In genomic region chr10:128803361-128803760, GRCm38 (mm10) we compare ENCODE assay signal across 8 mouse cellular contexts. TPM values are rescaled to one million over a fixed set of nuclear protein-coding genes. Genes with fewer than 3 reads are reported as not detected.
DNase-seq lines count a peak whose midpoint lies in the region; ATAC-seq lines count a peak whose summit lies in the region.

No protein-coding gene starts in this region.

- no peaks in the 10 kb centered on the region for H3K27me3 ChIP-seq in kidney, embryonic 14.5 days (ENCODE audit: control insufficient read depth, insufficient read depth, low read length)
- H3K27me3 ChIP-seq in hindbrain, embryonic 16.5 days (replicated peaks; ENCODE audit: control insufficient read depth, insufficient read depth, low read length) = no peaks in the 10 kb centered on the region
- no peaks in the 10 kb centered on the region for H3K27me3 ChIP-seq in midbrain, embryonic 16.5 days (ENCODE audit: control insufficient read depth, insufficient read depth, low read depth, low read length)

- no peak for ATAC-seq in kidney, embryonic 14.5 days (ENCODE audit: low FRiP score, low TSS enrichment)
- ATAC-seq in hindbrain, embryonic 16.5 days = no peak
- ATAC-seq in midbrain, embryonic 16.5 days = no peak

- no peak for DNase-seq in kidney, postnatal 25 days
- no peak for DNase-seq in spleen, postnatal 36 days (ENCODE audit: low spot score in 2 of 2)
- DNase-seq in spleen, postnatal 10 days (ENCODE audit: low spot score in 2 of 2) = no peak
- no peak for DNase-seq in gastrocnemius, postnatal 10 days

- H3K4me3 ChIP-seq in kidney, embryonic 14.5 days (ENCODE audit: low read length) = peak overlapping the region; percentile 85
- peak overlapping the region; percentile 92 for H3K4me3 ChIP-seq in brown adipose tissue, adult 24 weeks (ENCODE audit: insufficient read depth, low read depth, low read length)
- peak overlapping the region; percentile 58 for H3K4me3 ChIP-seq in hindbrain, embryonic 16.5 days (ENCODE audit: low read length)
- peak overlapping the region; percentile 74 for H3K4me3 ChIP-seq in midbrain, embryonic 16.5 days (ENCODE audit: low read depth, low read length)

- peak overlapping the region; percentile 72 for H3K4me2 ChIP-seq in kidney, embryonic 14.5 days (replicated peaks; ENCODE audit: low read depth, low read length)
- peak overlapping the region; percentile 90 for H3K4me2 ChIP-seq in hindbrain, embryonic 16.5 days (ENCODE audit: low read length)
- H3K4me2 ChIP-seq in midbrain, embryonic 16.5 days (ENCODE audit: low read length) = peak overlapping the region; percentile 59

- H3K9ac ChIP-seq in kidney, embryonic 14.5 days (ENCODE audit: low read depth, low read length) = peak overlapping the region; percentile 83
- H3K9ac ChIP-seq in hindbrain, embryonic 16.5 days (ENCODE audit: low read depth, low read length) = peak overlapping the region; percentile 77
- peak overlapping the region; percentile 88 for H3K9ac ChIP-seq in midbrain, embryonic 16.5 days (ENCODE audit: low read depth, low read length)

- WGBS in kidney, embryonic 14.5 days = 7% methylated on average over 6 of the region's 6 CpGs
- 19% methylated on average over 6 of the region's 6 CpGs for WGBS in hindbrain, embryonic 16.5 days
- WGBS in midbrain, embryonic 16.5 days = 18% methylated on average over 6 of the region's 6 CpGs

- H3K9me3 ChIP-seq in kidney, embryonic 14.5 days (ENCODE audit: control insufficient read depth, low read length) = no peaks in the 10 kb centered on the region
- H3K9me3 ChIP-seq in hindbrain, embryonic 16.5 days (ENCODE audit: control insufficient read depth, low read length) = no peaks in the 10 kb centered on the region
- H3K9me3 ChIP-seq in midbrain, embryonic 16.5 days (replicated peaks; ENCODE audit: control insufficient read depth, low read length, poor library complexity, severe bottlenecking) = no peaks in the 10 kb centered on the region

- peaks cover 21% of the 10 kb centered on the region; the same call in 1 of the 2 replicates for H3K36me3 ChIP-seq in kidney, embryonic 14.5 days (ENCODE audit: control insufficient read depth, insufficient read depth, low read length)
- peaks cover 6% of the 10 kb centered on the region; the same call in 1 of the 2 replicates for H3K36me3 ChIP-seq in hindbrain, embryonic 16.5 days (ENCODE audit: control insufficient read depth, insufficient read depth, low read length)
- H3K36me3 ChIP-seq in midbrain, embryonic 16.5 days (ENCODE audit: control insufficient read depth, insufficient read depth, low read length) = peaks cover 5% of the 10 kb centered on the region; the same call in 1 of the 2 replicates

- peak overlapping the region; percentile 98; the same call in 1 of the 2 replicates for H3K27ac ChIP-seq in kidney, embryonic 14.5 days (ENCODE audit: low read depth, low read length)
- H3K27ac ChIP-seq in brown adipose tissue, adult 24 weeks (replicated peaks; ENCODE audit: low read depth, low read length) = peak overlapping the region; percentile 91
- peak overlapping the region; percentile 94 for H3K27ac ChIP-seq in hindbrain, embryonic 16.5 days (ENCODE audit: low read depth, low read length)
- H3K27ac ChIP-seq in midbrain, embryonic 16.5 days (ENCODE audit: low read length) = peak overlapping the region; percentile 97

- peaks cover 31% of the 10 kb centered on the region for H3K4me1 ChIP-seq in kidney, embryonic 14.5 days (ENCODE audit: control insufficient read depth, insufficient read depth, low read length)
- H3K4me1 ChIP-seq in brown adipose tissue, adult 24 weeks (ENCODE audit: control insufficient read depth, insufficient read depth, insufficient read length, low read length) = peaks cover 10% of the 10 kb centered on the region
- peaks cover 31% of the 10 kb centered on the region for H3K4me1 ChIP-seq in hindbrain, embryonic 16.5 days (ENCODE audit: control insufficient read depth, insufficient read depth, low read depth, low read length)
- peaks cover 36% of the 10 kb centered on the region for H3K4me1 ChIP-seq in midbrain, embryonic 16.5 days (ENCODE audit: control insufficient read depth, insufficient read depth, low read length)

RNA-seq across cellular contexts. Expression of gene Dnajc14, which starts 0.5 kb away (rescaled TPM):
- 25.8 and 36.9 TPM in 2 replicates for polyA plus RNA-seq in kidney, embryonic 14.5 days (2014; fragmentation: Nextera tagmentation; extraction: Ambion mirVana)
- polyA plus RNA-seq in brown adipose tissue, adult 24 weeks (2012; ENCODE audit: insufficient read depth, insufficient read length, missing spikeins) = 29.6 and 38.8 TPM in 2 replicates
- 49.6 and 53.2 TPM in 2 replicates for polyA plus RNA-seq in hindbrain, embryonic 16.5 days (2015; fragmentation: Nextera tagmentation; extraction: Ambion mirVana)
- 54.2 and 59.5 TPM in 2 replicates for polyA plus RNA-seq in midbrain, embryonic 16.5 days (2015; fragmentation: Nextera tagmentation; extraction: Ambion mirVana)
- total RNA-seq in gastrocnemius, postnatal 10 days (2021) = 10 to 100 TPM; 28.9 to 34.6 TPM

RNA-seq across cellular contexts. Expression of gene Tmem198b, which starts 0.8 kb away (rescaled TPM):
- 14.6 and 15.9 TPM in 2 replicates for polyA plus RNA-seq in kidney, embryonic 14.5 days (2014; fragmentation: Nextera tagmentation; extraction: Ambion mirVana)
- 3.5 and 5.2 TPM in 2 replicates for polyA plus RNA-seq in brown adipose tissue, adult 24 weeks (2012; ENCODE audit: insufficient read depth, insufficient read length, missing spikeins)
- 19.6 and 20.4 TPM in 2 replicates for polyA plus RNA-seq in hindbrain, embryonic 16.5 days (2015; fragmentation: Nextera tagmentation; extraction: Ambion mirVana)
- 14.8 and 16.1 TPM in 2 replicates for polyA plus RNA-seq in midbrain, embryonic 16.5 days (2015; fragmentation: Nextera tagmentation; extraction: Ambion mirVana)
- total RNA-seq in gastrocnemius, postnatal 10 days (2021) = 10 to 100 TPM in 1 of 2 experiments, 1 to 10 TPM in 1; 7.4 to 10.8 TPM

RNA-seq across cellular contexts. Expression of gene Mmp19, which starts 12.7 kb away (rescaled TPM):
- polyA plus RNA-seq in kidney, embryonic 14.5 days (2014; fragmentation: Nextera tagmentation; extraction: Ambion mirVana) = 0.24 and 0.60 TPM in 2 replicates
- polyA plus RNA-seq in brown adipose tissue, adult 24 weeks (2012; ENCODE audit: insufficient read depth, insufficient read length, missing spikeins) = 34.9 and 38.0 TPM in 2 replicates
- polyA plus RNA-seq in hindbrain, embryonic 16.5 days (2015; fragmentation: Nextera tagmentation; extraction: Ambion mirVana) = 0.45 and 0.74 TPM in 2 replicates
- 0.51 and 0.88 TPM in 2 replicates for polyA plus RNA-seq in midbrain, embryonic 16.5 days (2015; fragmentation: Nextera tagmentation; extraction: Ambion mirVana)
- total RNA-seq in gastrocnemius, postnatal 10 days (2021) = 1 to 10 TPM; 2.8 to 3.8 TPM

RNA-seq across cellular contexts. Expression of gene Sarnp, which starts 13.8 kb away (rescaled TPM):
- polyA plus RNA-seq in kidney, embryonic 14.5 days (2014; fragmentation: Nextera tagmentation; extraction: Ambion mirVana) = 219 and 284 TPM in 2 replicates
- polyA plus RNA-seq in brown adipose tissue, adult 24 weeks (2012; ENCODE audit: insufficient read depth, insufficient read length, missing spikeins) = 66.7 and 88.6 TPM in 2 replicates
- polyA plus RNA-seq in hindbrain, embryonic 16.5 days (2015; fragmentation: Nextera tagmentation; extraction: Ambion mirVana) = 137 and 142 TPM in 2 replicates
- 143 and 152 TPM in 2 replicates for polyA plus RNA-seq in midbrain, embryonic 16.5 days (2015; fragmentation: Nextera tagmentation; extraction: Ambion mirVana)
- total RNA-seq in gastrocnemius, postnatal 10 days (2021) = 10 to 100 TPM; 45.3 to 45.4 TPM

RNA-seq across cellular contexts. Expression of gene Ormdl2, which starts 18.1 kb away (rescaled TPM):
- polyA plus RNA-seq in kidney, embryonic 14.5 days (2014; fragmentation: Nextera tagmentation; extraction: Ambion mirVana) = 86.6 and 106 TPM in 2 replicates
- polyA plus RNA-seq in brown adipose tissue, adult 24 weeks (2012; ENCODE audit: insufficient read depth, insufficient read length, missing spikeins) = 36.4 and 37.7 TPM in 2 replicates
- 23.6 and 27.6 TPM in 2 replicates for polyA plus RNA-seq in hindbrain, embryonic 16.5 days (2015; fragmentation: Nextera tagmentation; extraction: Ambion mirVana)
- polyA plus RNA-seq in midbrain, embryonic 16.5 days (2015; fragmentation: Nextera tagmentation; extraction: Ambion mirVana) = 17.7 and 18.6 TPM in 2 replicates
- 1 to 10 TPM; 7.5 to 8.8 TPM for total RNA-seq in gastrocnemius, postnatal 10 days (2021)

Comparison
In these comparisons a context has a peak if more than half of its experiments do, and no peak if none do; other contexts are left out.
1. RNA of gene Mmp19, which starts 12.7 kb away (polyA plus RNA-seq): 34.9 to 38.0 TPM in brown adipose tissue, adult 24 weeks; 0.51 to 0.88 TPM in midbrain, embryonic 16.5 days, 0.45 to 0.74 TPM in hindbrain, embryonic 16.5 days and 0.24 to 0.60 TPM in kidney, embryonic 14.5 days; every median in the first group is over 10 times any median in the second.
2. Peak in every context shown above with its lines, with median percentiles within 50 percentile points of each other: H3K27ac ChIP-seq, H3K4me2 ChIP-seq, H3K4me3 ChIP-seq and H3K9ac ChIP-seq.